Mouse (Mus musculus) right cerebral cortex, adult 18-20 months (tissue): ENCODE results near the gene Cacnb4.

ENCODE experiments used
- DNase-seq: peaks from one replicate; pipeline ENCODE4 v3.0.0; 2022; ENCODE audit warnings: mixed read lengths

Cacnb4 gene

DNA sequence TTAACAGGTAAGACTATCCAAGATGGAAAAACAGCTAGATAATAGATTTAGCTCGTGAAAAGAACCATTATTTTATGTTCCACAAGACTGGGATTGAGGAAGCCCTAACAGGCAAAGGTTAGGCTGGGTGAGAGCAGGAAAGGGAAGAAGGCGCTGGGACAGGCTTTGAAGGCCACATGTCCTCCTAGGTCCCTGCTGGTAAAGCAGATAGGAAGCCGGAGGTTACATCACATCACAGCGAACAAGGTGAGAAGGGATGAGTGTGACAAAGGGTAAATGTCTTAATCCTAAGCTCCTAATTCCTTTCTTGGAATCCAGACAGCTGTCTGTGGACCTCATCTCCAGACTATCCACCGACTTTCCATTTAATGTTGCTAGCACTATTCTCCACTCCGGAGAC is 257.3 kb downstream of the Cacnb4 start:
- no peak for DNase-seq

- DNase-seq = no peak
Observed at GRCm38 (mm10) chr2:52412524-52413037, 264.1 kb downstream of the Cacnb4 start.

DNA sequence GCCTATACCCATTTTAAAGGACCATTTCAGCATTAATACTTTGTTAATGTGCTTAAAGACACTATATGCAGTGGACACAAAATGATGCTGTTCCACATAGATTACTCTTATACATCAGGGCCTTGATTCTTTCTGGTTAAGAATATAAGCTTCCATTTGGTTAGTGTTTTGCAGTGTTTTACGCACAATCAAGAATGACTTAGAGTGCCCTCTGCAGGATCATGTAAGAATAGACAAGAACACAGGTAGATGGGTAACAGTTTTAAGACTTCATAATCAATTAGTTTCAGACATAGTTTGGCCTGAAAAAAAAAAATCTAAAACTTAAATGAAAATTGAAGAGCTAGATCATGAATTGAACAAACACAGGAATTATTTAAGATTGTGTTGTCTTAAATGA is 270.2 kb downstream of the Cacnb4 start:
- DNase-seq = no peak

- DNase-seq = no peak
Observed at GRCm38 (mm10) chr2:52405238-52405637, 271.4 kb downstream of the Cacnb4 start.

DNA sequence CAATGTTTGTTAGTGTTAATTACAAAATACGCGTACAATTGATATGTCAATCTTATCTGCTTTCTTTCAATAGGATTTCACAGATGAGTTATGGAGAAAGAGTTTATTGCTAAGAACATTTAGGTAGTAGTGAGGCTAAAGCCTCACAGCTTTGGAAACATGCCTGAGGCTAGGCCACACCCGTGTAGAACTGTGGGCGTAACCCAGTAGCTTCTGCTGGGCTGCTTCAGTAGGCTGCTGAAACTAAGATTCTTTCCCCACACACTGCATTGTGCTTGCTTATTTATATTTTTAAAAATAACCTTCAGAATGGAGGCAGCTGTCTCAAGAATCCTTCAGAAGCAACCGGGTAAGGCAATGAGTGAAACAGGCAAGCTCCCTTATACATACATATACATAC is 282.1 kb downstream of the Cacnb4 start:
- peak; percentile 19 for DNase-seq

DNA sequence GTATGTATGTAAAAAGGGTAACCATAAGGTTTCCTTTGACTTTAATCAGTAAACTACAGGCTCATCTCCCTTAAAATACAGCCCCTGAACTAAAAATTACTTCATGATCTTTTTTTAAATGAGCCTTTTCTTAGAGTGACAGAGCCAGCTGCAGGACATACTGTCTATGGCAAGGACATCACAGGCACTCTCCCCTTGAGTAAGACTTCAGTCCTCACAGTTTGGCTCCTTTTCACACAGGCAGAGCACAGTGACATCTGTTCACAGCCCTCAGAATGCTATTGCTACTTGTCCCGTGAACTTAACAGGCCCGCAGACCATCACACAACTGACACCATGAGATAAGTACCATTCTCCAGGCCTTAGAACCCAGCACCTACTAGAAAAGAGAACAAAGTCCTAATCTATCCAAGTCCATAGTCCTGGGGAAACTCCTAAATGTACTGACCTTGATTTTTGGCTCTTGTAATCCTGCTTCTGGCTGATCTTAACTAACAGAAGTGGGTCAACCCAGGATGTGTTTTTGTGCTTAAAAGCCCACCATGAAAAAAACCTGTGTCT is 286.1 kb downstream of the Cacnb4 start:
- no peak for DNase-seq

DNA sequence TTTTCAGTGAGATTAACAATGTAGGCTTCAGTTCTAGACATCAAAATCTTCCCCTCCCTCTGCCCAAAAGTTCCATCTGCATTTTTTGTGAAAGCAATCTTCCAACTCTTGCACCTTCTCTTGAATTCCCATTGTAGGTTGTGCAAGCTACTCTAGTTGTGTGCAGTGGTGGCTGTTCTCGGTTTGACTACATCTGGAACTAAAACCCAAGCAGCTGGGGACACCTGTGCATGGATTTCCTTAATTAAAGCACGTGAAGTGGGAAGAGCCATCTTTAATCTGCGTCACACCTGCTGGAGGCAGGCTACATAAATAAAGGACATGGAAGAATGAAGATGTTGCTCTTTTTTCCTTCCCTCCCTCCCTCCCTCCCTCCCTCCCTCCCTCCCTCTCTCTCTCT is 286.7 kb downstream of the Cacnb4 start:
- no peak for DNase-seq

DNA sequence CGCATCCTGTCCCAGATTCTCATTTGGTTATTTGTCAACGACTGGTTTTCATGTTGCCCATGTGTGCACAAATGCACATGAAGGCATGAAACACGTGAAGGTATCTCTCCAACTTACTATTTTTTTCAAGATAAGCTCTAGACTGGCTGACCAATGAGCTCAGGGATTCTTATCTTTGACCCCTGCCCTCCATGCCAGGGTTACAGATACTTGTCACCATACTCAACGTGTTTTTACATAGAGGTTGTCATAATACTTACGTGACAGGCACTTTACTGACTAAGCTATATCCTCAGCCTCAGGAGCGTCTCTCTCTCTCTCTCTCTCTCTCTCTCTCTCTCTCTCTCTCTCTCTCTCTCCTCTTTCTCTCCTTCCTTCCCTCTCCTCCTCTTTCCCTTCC is 290.2 kb downstream of the Cacnb4 start:
- no peak for DNase-seq

DNA sequence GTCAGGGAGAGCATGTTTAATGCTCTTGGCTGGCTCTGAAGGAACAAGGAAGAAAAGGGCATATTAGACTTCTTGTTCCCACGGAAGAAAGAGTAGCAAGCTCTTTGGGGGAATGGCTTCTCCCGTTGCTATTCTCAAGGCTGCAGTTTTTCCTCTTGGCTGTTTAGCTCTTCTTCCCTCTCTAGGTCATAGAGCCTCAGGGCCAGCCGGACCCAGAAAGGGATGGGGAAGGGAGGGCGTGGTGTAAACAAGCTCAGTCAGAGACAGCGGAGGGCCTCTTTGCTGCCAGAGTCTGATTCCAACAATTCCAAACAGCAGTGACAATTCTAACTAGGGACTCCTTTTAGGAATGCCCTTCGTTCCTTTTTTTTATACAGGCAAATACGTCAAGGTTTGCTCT is 290.6 kb downstream of the Cacnb4 start:
- DNase-seq = no peak

- no peak for DNase-seq
Observed at GRCm38 (mm10) chr2:52378848-52379261, 297.8 kb downstream of the Cacnb4 start.

DNA sequence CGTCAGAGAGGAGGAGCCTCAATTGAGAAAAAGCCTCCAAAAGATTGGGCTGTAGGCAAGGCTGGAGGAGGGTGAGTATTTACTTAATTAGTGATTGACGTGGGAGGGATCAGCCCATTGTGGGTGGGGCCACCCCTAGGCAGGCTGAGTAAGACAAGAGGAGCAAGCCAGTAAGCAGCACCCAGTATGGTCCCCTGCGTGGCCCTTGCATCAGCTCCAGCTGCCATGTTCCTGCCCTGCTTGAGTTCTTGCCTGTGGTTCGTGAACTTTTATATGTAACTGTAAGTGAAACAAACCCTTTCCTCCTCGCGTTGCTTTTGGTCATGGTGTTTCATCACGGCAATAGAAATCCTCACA is 298.2 kb downstream of the Cacnb4 start, which contains the start of gene Neb:
Gene Neb, minus strand, starts transcription at position 27 of the 357 bp plus-strand sequence.
- no peak for DNase-seq
